Mouse (Mus musculus) erythroblast, adult 5-6 weeks (primary cell): ENCODE data around the gene Sdk1. TPM values are rescaled to one million over a fixed set of nuclear protein-coding genes. Genes with fewer than 3 reads are reported as not detected.

Experiments
- ATAC-seq: replicated peaks from 2 replicates; pipeline ENCODE4 v1.8.0; 2016; ENCODE audit warnings: moderate number of reproducible peaks, mild to moderate bottlenecking, moderate TSS enrichment, inconsistent platforms; ENCODE audit not compliant: poor library complexity, low FRiP score, severe bottlenecking
- total RNA-seq, 2 experiments: library from RNA; stranded (forward) in 1 of 2; stranded (reverse) in 1 of 2; fragments of 150-400 nt in 1 of 2; fragments of 200-764, 138-1000 nt in 1 of 2; gene quantifications; 2 replicates each; pipeline versions ENCODE4 v1.2.3 to v1.2.4; 2015 to 2017; ENCODE audit warnings: low replicate concordance in 2 of 2

The Sdk1 gene
- total RNA-seq, 2 experiments from 2014 or later = not detected

- ATAC-seq = no peak
Measured at GRCm38 (mm10) chr5:141952270-141952669, 711.0 kb downstream of the Sdk1 start.

DNA sequence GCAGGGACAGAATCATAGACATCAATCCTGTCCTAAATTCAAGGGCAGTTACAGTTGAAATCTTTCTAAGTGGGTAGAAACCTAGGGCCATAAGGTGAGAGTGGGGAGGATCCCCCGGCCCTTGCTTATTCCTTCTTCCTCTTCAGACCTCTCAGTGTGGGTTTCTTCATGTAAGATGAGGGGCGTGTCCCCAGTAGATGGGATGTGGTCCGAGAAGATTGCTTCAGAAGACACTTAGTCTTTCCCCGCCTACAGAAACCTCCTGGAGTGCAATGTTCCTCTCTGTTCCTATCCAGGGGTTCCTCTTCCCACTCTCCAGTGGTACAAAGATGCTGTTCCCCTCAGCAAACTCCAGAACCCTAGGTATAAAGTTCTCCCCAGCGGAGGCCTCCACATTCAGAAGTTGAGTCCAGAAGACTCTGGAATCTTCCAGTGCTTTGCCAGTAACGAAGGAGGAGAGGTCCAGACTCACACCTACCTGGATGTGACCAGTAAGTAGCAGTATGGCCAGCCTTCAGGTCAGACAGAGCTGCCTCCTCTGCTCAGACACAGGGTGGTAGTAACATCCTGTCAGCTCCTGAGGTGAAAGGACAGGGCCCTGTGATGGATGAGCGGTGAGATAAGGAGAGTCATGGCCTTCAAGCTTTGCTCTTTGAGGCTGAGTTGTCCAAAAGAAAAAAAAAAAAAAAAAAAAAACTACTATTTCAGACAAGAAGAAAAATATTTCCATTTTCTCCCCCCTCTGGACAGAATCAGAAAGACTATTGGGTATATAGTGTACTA is 711.6 kb downstream of the Sdk1 start:
- ATAC-seq = no peak

- ATAC-seq = no peak
Measured at GRCm38 (mm10) chr5:141971071-141971470, 729.8 kb downstream of the Sdk1 start.

- no peak for ATAC-seq
Measured at GRCm38 (mm10) chr5:141979511-141979910, 738.2 kb downstream of the Sdk1 start.

DNA sequence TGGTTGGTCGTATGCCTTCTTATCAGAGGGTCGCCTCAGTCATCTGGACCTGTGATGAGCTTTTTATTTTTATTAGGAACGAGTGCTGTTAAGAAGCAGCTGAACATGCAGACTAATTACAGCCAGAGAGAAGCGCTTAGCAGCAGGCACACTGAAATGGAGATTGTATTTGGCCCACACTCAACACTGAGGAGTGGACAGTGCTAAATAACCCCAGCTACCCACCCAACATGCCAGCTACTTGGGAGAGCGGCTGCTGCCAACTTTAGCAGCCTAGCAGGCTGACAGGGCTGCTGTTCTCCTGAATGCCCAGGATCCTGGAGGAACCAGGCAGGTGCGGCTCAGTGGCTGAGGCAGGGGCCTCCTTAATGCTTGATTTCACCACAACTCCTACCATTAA is 739.5 kb downstream of the Sdk1 start:
- ATAC-seq = no peak

DNA sequence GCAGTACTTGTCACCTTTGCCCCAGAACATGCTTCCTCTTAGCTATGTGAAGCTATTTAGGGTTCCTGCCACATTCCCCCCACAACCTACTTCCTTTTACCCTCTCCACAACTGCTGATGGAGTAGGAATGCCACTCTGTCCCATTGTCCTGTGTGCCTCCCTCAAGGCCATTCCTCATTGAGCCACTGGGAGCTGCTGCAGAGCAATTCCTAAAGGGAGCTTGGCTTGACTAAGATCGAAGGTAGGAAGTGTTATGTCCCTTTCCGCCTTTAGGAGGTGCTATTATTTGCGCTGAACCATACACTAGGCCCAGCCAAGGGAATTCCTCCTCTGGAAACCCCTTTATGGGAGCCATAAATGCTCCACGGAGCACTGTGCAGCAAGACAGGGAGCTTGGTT is 743.0 kb downstream of the Sdk1 start:
- no peak for ATAC-seq

DNA sequence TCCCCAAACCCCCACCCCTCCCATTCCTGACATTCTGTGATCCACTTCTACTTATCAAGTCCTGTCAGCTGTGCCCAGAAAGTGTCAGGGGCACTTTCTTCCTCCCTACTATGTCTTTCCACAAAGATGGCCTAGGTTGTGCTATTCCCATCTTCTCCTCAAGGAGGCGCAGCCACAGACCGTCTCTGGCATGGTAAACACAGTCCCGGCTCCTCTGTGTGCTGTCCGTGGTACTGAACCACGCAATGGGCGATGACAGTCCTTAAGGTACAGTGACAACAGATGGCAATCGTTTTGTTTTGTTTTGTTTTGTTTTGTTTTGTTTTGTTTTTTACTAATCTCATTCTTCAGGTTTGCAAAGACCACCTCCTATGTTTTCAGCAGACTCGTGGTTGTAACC is 743.7 kb downstream of the Sdk1 start:
- no peak for ATAC-seq

- ATAC-seq = no peak
Measured at GRCm38 (mm10) chr5:141985551-141985950, 744.3 kb downstream of the Sdk1 start.

GRCm38 (mm10) chr5:141987287-141987799 is 746.1 kb downstream of the Sdk1 start:
- no peak for ATAC-seq

GRCm38 (mm10) chr5:141988685-141989084 is 747.4 kb downstream of the Sdk1 start:
- ATAC-seq = no peak

- no peak for ATAC-seq
Measured at GRCm38 (mm10) chr5:141994192-141994591, 752.9 kb downstream of the Sdk1 start.

- ATAC-seq = no peak
Measured at GRCm38 (mm10) chr5:142000247-142000646, 759.0 kb downstream of the Sdk1 start.

DNA sequence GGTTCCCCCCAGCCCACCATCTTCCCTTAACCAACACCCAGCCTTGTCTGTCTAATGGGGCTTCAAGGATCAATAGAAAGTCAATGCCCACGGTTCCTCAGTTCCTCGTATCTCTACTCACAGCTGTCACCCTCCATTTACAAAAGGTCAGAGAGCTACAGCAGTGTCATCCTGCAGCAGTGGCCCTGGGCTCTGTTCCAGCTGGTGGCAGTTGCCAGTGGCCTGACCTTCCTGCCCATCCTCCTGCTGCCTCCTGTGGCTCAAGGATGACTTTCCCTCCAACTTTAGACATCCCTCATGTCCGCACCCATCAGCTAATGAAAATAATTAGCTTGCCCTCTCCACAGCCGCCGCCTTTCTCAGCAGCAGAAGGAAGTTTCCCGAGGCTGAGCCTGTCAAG is 759.8 kb downstream of the Sdk1 start:
- ATAC-seq = no peak

DNA sequence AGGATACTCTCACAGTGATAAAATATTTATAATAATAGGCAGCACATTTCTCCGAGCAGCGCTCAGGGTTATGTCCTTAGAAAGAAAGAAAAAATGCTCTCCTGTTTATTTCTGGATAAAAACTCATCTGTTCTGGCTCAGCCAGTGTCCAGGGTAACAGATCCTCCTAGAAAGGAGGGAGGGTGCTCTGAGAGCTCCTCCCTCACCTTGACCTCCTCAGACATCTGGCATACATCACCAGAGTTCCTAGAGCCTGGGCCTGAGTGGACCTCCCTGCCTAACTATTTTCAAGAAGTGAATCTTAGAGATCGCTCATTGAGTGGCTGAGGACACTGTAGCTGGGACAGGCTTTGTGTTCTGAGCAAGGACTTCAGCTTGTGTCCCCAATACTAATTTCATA is 760.7 kb downstream of the Sdk1 start:
- ATAC-seq = no peak

GRCm38 (mm10) chr5:142010189-142010588 is 768.9 kb downstream of the Sdk1 start:
- no peak for ATAC-seq

DNA sequence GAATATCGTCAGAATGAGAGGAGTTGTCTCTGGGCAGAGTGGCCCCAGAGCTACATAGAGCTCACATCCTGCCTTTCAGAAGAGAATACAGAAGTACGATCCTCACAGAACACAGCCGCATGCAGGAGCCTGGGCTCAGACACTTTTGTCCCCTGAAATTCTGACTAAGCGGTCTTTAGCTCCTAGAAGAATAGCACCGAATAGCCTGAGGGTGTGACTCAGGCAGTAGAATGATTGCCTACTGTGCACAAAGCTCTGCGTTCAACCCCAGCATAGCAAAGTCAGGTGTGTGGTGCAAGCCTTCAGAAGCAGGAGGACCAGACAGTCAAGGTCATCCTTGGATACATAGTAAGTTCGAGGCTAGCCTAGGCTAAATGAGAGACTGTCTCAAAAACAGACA is 775.7 kb downstream of the Sdk1 start:
- no peak for ATAC-seq

DNA sequence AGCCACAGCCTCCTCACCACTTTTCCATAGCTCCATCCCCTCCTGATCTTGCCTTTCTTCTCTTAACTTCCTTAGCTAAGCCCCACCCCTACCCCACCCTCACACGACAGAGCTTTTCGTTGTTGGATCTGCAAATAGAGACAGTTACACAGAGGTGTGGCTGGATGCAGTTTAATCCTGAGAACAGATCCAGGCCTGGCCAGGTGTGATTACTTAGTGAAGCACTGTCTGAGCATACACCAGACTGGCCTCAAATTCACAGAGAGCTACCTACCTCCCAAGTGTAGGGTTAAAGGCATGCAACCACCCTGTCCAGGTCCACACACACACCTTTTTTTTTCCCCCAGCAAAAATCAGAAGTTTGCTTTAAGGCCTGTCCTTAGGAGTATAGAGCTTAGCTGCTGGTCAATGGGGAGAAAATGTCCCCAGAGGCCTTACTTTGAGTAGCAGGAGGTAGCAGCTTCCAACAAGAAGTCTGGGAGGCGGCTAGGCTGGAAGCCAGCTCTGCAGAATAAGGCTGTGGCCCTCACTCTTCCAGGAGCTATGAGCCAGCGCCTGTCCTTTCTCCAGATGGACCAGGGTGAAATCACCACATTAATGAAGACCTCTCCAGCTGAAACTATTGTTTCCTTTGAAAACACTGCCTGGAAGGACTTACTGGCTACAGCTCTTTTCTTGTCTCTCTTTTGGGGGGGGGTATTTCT is 781.7 kb downstream of the Sdk1 start:
- no peak for ATAC-seq

GRCm38 (mm10) chr5:142024448-142024847 is 783.2 kb downstream of the Sdk1 start:
- no peak for ATAC-seq

- ATAC-seq = no peak
Measured at GRCm38 (mm10) chr5:142036536-142036935, 795.2 kb downstream of the Sdk1 start.

- no peak for ATAC-seq
Measured at GRCm38 (mm10) chr5:142039236-142039635, 797.9 kb downstream of the Sdk1 start.

DNA sequence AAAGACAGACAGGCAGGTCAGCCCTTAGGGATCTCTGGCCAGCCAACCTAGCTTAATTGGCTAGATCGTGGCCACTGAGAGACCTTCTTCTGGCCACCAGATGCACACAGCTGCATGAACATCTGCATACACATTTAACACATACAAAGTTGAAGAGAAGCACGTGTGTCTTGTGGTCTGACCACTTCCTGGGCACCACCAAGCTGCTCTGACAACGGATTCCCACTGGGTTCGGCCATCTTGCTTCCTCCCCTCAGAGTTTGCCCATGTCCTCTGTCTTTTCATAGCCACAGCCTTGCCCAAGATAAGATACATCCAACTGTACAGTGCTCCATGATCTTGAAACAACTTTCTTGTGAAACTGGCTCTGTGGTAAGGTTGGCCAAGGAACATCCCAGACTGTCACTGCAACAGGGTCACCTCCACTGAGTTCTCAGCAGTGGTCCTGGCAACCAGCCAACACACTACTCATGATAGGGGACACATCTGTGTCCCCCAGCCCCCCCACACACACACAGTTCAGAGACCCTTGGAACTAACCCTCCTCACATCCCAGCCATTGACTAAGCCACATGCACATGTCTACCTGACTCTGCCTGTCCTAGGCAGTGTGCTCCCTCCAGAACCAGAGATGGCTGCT is 798.7 kb downstream of the Sdk1 start:
- no peak for ATAC-seq
